Mouse (Mus musculus) brain, adult 10 weeks (tissue): ENCODE data around the gene Nsd2. TPM values are rescaled to one million over a fixed set of nuclear protein-coding genes. Genes with fewer than 3 reads are reported as not detected.

Source experiments
- polyA plus RNA-seq: library from polyadenylated mRNA; stranded (reverse); fragments of 350-450 nt; fragmentation: Illumina TruSeq; extraction: RNeasy Lipid Tissue Mini Kit (QIAGEN cat#74804); gene quantifications from one replicate; pipeline ENCODE4 v1.2.3, GENCODE M21; 2015; ENCODE audit warnings: low read depth, low replicate concordance

Gene Nsd2
- 47.8 TPM for polyA plus RNA-seq

DNA sequence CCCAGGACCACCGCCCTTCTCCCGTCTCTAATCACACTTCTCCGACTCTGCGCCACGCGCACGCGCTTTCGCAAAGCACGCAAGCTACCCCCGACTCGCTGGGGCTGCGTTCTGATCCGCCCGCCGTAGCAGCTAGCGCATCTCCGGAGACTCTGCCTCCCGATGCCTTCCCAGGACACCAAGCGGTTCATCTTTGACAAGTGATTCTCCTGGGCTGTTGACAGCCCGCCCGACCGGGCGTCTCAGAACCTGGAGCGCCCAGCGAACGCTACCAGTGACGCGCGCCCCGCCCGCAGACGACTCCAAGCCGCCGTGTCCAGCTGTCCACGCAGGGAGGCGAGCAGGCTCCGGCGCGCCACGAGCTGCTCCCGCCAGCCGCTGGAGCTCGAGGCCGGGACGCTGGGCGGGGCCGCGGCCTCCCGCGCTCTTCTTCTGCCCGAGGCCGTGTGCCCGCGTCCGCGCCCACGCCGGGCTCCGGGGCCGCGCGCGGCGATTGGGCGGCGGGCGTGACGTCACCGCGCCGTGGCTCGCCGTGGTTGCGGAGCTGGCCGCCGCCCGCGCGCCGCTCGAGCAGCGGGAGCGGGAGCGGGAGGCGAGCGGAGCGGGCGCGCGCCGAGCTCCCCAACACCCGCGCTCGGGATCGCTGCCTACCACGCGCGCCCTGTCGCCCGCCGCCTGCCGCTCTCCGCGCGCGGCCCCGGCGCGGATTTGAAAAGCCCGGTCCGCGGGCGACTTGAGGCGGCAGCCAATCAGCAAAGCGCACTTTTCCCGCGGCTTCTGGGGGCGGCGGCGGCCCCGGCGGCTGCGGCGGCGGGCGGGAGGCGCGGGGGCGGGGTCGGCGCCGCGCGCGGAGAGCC is at the start of gene Nsd2:
Gene Nsd2, plus strand, starts transcription at position 850 of the 857 bp plus-strand sequence.

DNA sequence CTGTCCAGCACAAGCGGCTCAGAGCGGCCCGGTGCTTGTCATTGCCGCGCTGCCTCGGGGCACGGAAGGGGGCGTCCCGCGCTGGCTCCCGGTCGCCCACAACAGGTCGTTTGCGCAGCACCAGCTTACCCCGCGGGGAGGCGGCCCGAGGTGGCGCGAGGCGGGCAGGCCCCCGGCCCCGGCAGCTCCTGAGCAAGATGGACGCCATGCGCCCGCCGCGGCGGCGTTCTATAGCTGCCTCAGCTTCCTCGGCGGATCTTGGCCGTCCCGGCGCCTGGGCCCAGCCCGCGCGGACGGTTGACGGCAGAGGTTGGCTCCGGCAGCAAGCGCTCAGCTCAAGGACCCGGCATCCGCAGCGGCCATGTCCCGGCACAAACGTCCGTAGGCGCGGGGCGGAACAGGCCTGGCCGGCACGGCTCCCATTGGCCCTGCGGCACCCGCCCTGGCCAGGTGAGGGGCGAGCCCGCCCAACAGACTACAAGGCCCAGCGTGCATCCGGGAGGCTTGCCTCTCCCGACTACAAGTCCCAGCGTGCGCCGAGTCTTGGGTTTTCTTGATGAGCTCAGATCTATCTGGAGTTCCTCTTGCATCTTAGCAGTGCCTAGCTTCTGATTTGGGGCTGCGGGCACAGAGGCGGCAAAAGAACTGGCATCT is 38.1 kb upstream of the Nsd2 start, which contains the start of gene Letm1:
Gene Letm1, minus strand, starts transcription at position 473 of the 654 bp plus-strand sequence.

DNA sequence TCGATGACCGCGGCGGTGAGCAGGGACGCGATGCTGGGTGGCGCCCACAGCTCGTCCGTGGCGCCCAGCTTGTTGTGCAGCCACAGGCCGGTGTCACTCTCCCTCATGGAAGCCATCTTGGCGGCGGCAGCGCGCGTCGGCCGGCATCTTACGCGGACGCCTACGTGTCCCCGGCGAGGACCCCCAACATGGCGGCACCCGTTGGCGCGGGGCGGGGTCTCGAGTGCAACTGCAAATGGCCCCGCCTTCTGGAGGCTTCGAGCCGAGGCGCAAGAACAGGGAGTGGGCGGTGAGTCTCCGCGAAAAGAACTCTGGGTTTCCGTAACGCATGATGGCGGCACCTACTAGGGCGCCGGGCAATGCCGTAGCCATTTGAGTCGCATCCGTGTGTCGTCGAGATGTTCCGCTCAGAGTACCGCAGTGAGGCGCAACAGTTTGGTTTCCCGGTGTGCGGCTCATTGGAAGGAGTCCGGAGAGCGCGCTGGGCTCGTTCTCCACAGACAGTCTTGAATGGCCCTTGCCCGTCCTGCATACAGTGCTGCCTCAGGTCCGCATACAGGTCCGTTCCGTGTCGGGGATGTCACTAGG is 115.7 kb downstream of the Nsd2 start, which contains the start of gene Nelfa:
Gene Nelfa, minus strand, starts transcription at position 294 of the 588 bp plus-strand sequence.

Other genes starting within 250 kb of the Nsd2 start
- gene Fam53a, start 191.1 kb upstream of the Nsd2 start, polyA plus RNA-seq: 25.0 TPM
- gene Gm9903, start 190.8 kb upstream of the Nsd2 start, polyA plus RNA-seq: 0.43 TPM
- 34.5 TPM for gene Slbp, start 168.2 kb upstream of the Nsd2 start, polyA plus RNA-seq
- 6.2 TPM for gene Tacc3, start 162.6 kb upstream of the Nsd2 start, polyA plus RNA-seq
- 31.7 TPM for gene Tmem129, start 162.3 kb upstream of the Nsd2 start, polyA plus RNA-seq
- 96.3 TPM for gene Fgfr3, start 99.1 kb upstream of the Nsd2 start, polyA plus RNA-seq
- 51.3 TPM for gene Letm1, start 37.9 kb upstream of the Nsd2 start, polyA plus RNA-seq
- gene Nelfa, start 115.7 kb downstream of the Nsd2 start, polyA plus RNA-seq: 17.4 TPM
- gene Gm1673, start 162.7 kb downstream of the Nsd2 start, polyA plus RNA-seq: 71.3 TPM
- gene Nat8l, start 175.3 kb downstream of the Nsd2 start, polyA plus RNA-seq: 138 TPM